Mouse (Mus musculus) left cerebral cortex, postnatal 4 days (tissue): Measurements from ENCODE around the gene Cep295. TPM values are rescaled to one million over a fixed set of nuclear protein-coding genes. Genes with fewer than 3 reads are reported as not detected.

Experiments
- microRNA-seq: library from miRNA; unstranded; fragments of <30 nt; microRNA quantifications from one replicate; pipeline ENCODE4 v1.2.0, GENCODE M21; 2022
- total RNA-seq, 2 experiments: library from RNA; stranded (reverse); gene quantifications; 2 replicates each; pipeline ENCODE4 v1.2.3; 2021

Gene Cep295
- total RNA-seq, 2 experiments from 2014 or later: 31.7 to 33.5 TPM

Small RNA genes within 50 kb of the gene (microRNA-seq; reads per million reads assigned to microRNA genes)
- gene Gm49349 (not detected), gene mmu-mir-7650 (not detected)

Other genes with a start within 250 kb of the Cep295 start
- gene Hephl1, start 245.7 kb downstream of the Cep295 start, total RNA-seq: under 1 TPM in 1 of 2 experiments, not detected in 1; 0.06 TPM
- 10 to 100 TPM; 12.7 to 13.6 TPM for gene Vstm5, start 118.7 kb downstream of the Cep295 start, total RNA-seq
- 10 to 100 TPM; 34.1 to 38.6 TPM for gene Med17, start 77.9 kb downstream of the Cep295 start, total RNA-seq
- gene Taf1d, start 51.6 kb downstream of the Cep295 start, total RNA-seq: 10 to 100 TPM; 66.8 to 67.2 TPM
- gene 4931406C07Rik, start 51.3 kb downstream of the Cep295 start, total RNA-seq: 10 to 100 TPM; 29.3 to 31.1 TPM
- 1 to 10 TPM; 5.2 to 6.8 TPM for gene Smco4, start 135.6 kb upstream of the Cep295 start, total RNA-seq